Mouse (Mus musculus) mouse embryonic stem cell (cell line): Measurements from ENCODE around the gene Hspa1a.

Experiments used
- in situ Hi-C, 2 experiments: fragments of 300-500 bp; cut with MboI; formaldehyde crosslinking; loops; 1 replicate in 1 of 2; 3 replicates in 1 of 2; pipeline ENCODE4 v1.14.3; 2019 to 2020; ENCODE audit warnings: low sequenced_read_pairs in 2 of 2, low pct_unique_long_range_greater_than_20kb in 1 of 2, mixed read lengths in 1 of 2; ENCODE audit not compliant: unreplicated experiment in 1 of 2

Hspa1a gene

GRCm38 (mm10) chr17:34934031-34934430 is 37.9 kb downstream of the Hspa1a start:
- in situ Hi-C loops = loop anchor here in 1 of 2 experiments (25.0 kb wide), 1 partner anchor 222 kb away; no protein-coding TSS in a partner anchor

GRCm38 (mm10) chr17:34932287-34932686 is 39.7 kb downstream of the Hspa1a start:
- in situ Hi-C loops = loop anchor here in 1 of 2 experiments (25.0 kb wide), 1 partner anchor 220 kb away; no protein-coding TSS in a partner anchor

- in situ Hi-C loops = loop anchor here in 1 of 2 experiments (25.0 kb wide), 1 partner anchor 219 kb away; no protein-coding TSS in a partner anchor
Observed at GRCm38 (mm10) chr17:34931735-34932098, 40.2 kb downstream of the Hspa1a start.

GRCm38 (mm10) chr17:34931061-34931734 is 40.8 kb downstream of the Hspa1a start, which contains the start of gene Neu1:
Gene Neu1 (plus strand): TSS chr17:34931253.
- in situ Hi-C loops = loop anchor here in 1 of 2 experiments (25.0 kb wide), 1 partner anchor 219 kb away; no protein-coding TSS in a partner anchor

GRCm38 (mm10) chr17:34928841-34929240 is 43.1 kb downstream of the Hspa1a start:
- in situ Hi-C loops = loop anchor here in 1 of 2 experiments (25.0 kb wide), 1 partner anchor 217 kb away; no protein-coding TSS in a partner anchor

- in situ Hi-C loops = loop anchor here in 1 of 2 experiments (25.0 kb wide), 1 partner anchor 215 kb away; no protein-coding TSS in a partner anchor
Observed at GRCm38 (mm10) chr17:34927306-34928019, 44.5 kb downstream of the Hspa1a start.

- in situ Hi-C loops = no loop called here
Observed at GRCm38 (mm10) chr17:34924258-34924657, 47.7 kb downstream of the Hspa1a start.

GRCm38 (mm10) chr17:34922939-34923338 is 49.0 kb downstream of the Hspa1a start:
- in situ Hi-C loops = no loop called here
